Mouse (Mus musculus): ENCODE data around the gene Rnf225.
"Not testable (repeated sequence)": the region's sequence is repeated elsewhere in the genome, so short reads cannot be mapped to it uniquely, and the experiment has no call there.

The Rnf225 gene

DNA sequence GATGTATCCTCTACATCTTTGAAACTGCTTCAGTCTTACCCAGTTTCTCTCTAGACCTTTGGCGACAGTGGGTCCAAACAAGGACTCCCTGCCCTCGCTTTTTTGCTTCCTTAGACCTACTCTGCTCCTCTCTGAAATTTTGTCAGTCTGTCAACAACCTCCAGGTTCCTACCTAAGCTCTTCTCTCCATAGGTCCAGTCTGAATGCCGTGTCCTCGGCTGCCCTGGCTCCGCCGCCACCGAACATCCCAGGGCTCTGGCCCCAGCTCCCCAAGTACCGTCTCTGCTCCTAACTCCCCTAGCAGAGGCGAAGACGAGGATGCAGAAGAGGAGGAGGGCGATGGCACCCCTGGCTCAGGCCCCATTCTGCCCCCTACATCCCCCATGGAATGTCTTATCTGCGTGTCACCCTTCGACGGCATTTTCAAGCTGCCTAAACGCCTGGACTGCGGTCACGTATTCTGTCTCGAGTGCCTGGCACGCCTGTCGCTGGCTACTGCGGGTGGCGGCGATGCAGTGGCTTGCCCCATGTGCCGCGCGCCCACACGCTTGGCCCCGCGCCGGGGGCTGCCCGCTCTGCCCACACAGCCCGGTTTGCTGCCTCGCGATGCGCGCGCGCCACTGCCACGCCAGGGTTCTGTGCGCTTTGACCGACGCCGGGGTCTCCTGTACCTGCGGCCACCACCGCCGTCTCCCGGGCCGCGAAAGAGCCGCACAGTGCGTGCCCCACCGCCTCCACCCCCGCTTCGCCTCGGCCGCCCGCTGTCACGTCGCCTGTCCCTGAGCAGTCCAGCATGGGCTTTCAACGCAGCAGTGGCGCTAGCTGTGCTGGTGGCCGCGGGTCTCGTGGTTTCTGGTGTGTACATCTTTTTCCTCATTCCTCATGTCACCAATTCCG lies 725 bp downstream of the Rnf225 start:
- DNase-seq (ENCODE audit: low spot score in 2 of 2), result peak; percentile 43 to 49

DNA sequence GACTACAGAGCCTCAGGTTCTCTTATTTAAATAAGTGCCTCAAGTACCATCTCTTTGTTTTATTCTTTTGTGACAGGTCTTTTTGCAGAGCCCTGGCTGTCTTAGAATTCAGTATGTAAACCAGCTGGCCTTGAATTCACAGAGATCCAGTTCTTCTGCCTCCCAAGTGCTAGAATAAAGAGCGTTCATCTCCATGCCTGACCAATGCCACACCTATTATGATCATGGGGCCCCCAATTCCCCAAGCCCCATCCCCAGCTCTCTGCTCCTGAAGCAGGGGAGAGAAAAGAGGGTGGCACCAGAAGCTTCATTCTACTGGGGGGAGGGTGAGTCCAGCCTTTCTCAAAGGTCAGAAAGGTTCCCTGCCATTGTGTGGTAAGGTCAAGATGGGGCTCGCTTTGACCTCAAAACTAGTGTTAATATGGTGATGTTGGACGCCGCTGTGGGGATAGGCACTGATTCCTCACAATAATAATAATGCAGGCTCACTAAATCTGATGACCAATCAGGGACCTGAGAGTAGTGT lies 6.5 kb downstream of the Rnf225 start:
- DNase-seq (ENCODE audit: low spot score in 2 of 2), result no peak

DNA sequence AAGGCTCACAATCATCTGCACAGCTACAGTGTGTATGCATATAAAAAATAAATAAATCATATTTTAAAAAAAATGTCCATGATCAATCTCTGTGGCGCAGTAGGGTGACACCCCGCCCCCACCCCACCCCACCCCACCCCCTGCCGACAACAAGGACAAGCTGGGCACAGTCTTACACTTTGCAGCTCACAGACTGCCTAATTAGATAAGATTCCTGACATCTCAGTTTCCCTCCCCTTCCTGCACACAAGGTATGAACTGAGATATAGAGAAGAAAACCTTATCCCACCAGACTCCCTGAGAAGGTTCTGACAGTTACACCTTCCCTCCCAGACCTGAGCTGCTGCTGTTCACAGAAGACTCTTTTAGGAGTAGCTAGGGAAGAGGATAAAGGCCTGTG lies 7.6 kb downstream of the Rnf225 start:
- no peak for DNase-seq (ENCODE audit: low spot score in 2 of 2)

DNA sequence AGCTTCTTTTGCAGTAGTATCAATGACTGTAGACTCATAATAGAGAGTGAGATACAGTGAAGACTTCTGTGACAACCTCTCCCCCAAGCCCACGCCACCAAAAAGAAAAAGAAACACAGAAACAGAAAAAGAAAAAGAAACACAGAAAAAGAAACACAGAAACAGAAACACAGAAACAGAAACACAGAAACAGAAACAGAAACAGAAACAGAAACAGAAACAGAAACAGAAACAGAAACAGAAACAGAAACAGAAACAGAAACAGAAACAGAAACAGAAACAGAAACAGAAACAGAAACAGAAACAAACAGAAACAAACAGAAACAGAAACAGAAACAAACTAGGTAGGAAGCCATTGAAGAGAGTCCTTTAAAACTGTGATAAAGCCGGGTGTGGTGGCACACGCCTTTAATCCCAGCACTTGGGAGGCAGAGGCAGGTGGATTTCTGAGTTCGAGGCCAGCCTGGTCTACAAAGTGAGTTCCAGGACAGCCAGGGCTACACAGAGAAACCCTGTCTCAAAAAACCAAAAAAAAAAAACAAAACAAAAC lies 10.1 kb downstream of the Rnf225 start:
- DNase-seq (ENCODE audit: low spot score in 2 of 2), result not testable (repeated sequence)

DNA sequence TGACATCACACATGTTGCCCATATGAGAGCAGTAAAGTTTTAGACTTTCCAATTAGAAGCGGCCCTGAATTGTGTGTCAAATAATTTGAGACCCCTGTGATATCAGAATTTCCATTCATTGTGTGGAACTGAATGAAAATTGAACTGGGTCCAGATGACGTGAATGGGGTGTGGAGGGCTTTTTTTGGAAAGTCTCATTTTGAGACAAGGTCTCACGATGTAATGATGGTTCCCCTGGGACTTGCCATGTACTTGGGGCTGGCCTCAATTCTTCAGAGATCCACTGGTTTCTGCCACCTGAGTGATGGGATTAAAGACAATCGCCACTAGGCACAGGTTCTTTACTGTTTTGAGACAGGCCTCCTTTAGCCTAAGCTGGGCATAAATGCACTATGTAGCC lies 13.4 kb downstream of the Rnf225 start:
- DNase-seq (ENCODE audit: low spot score in 2 of 2), result no peak

DNA sequence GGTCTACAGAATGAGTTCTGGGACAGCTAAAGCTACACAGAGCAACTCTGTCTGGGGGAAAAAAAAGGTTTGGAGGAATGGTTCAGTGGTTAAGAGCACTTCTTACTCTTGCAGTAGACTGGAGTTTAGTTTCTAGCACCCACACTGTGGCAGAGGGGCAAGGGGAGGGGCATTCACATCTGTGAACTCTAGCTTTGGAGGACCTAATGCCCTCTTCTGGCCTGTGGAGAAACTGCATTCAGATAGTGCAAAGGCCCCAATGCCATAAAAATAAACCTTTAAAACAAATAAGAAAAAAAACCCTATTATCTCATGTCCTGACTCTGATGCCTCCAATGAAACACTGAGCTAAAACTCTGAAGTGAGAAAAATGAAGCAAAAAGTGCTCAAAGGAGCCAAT lies 16.3 kb downstream of the Rnf225 start:
- no peak for DNase-seq (ENCODE audit: low spot score in 2 of 2)

DNA sequence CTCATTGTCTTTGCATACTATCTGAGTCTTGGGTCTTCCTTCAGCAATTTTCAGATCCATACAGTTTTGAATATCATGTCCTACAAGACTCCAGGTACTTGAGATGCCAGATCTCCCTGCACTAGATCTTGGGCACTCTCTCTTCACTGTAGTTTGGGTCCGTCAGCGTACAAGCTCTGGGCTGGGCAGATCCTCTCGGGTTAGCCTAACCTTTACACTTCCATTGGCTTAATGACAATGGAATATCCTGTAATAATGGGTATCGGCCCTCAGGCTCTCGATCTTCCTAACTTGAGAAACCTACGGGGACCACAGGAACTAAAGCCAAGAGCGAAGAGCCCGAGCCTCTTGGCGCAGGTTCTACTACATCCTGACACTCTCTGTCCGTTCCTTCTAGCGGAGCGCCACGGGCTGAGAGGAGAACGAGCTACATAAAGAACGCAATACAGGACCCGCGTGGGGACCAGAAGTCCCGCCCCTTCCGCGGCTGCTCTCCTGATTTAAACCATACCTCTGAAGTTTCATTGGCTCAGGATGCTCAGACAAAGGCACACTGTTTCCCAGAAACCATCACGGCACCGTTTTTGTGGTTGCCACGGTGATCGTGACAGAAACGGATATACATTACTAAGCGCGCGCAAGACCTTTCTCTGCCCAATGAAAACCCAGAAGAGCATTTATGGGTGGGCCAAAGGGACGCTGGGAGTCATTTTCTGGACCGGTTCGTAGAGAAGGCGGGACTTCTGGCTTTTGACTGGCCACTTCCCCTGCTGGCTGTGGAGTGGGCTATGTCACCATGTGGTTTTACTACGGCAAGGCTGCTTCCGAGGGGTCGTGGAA lies 22.0 kb downstream of the Rnf225 start:
- peak; percentile 93 to 94 for DNase-seq (ENCODE audit: low spot score in 2 of 2)

DNA sequence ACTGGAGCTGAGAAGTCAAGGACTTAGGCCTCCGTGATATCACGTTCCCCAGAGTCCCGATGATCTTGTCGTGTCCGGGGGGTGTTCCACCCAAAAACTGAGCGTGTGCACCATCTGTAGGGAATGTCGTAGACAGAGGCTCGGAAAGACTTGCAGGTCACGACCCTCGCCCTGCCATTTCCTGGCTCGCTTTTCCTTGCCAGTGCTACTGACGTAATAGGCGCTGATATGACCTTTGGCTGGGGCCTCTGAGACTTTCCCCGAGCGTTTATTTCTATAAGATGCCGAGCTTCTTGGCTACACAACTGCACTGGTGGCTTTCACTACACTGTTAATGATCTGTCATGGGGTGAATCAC lies 22.6 kb downstream of the Rnf225 start:
- no peak for DNase-seq (ENCODE audit: low spot score in 2 of 2)

DNA sequence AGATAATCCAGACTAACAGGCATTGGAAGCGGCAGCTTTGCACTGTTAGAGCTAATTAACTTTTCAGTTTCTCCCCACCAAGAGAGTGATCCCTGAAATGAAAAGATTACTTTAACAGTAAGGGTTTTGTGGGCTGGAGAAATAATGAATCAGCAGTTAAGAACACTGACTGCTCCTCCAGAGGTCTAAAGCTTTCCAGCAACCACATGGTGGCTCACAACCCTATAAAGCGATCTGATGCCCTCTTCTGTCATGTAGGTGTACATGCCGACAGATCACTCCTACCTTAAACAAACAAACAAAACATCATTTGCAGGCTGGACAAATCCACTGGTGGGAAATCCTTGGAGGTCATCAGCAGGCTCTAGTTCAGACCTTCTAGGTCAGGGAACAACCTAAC lies 27.7 kb downstream of the Rnf225 start:
- no peak for DNase-seq (ENCODE audit: low spot score in 2 of 2)

DNA sequence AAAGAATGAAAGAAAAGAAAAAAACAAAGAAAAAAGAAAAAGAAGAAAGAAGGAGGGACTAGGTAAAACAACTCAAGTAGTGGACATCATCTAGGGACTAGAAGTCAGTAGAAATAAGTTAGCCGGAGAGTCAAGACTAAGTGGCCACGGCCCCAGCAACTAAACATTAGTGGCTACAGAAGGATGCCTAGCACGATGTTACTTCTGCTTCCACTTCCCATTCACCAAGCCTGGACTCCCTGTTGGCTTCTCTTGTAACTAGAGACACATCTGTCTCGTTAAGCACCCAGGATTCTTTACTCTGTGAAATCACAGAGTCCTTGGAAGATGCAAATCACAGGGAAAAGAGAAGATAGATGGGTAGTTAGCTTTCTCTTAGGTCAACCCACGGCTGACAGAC lies 30.3 kb downstream of the Rnf225 start:
- no peak for DNase-seq (ENCODE audit: low spot score in 2 of 2)

DNA sequence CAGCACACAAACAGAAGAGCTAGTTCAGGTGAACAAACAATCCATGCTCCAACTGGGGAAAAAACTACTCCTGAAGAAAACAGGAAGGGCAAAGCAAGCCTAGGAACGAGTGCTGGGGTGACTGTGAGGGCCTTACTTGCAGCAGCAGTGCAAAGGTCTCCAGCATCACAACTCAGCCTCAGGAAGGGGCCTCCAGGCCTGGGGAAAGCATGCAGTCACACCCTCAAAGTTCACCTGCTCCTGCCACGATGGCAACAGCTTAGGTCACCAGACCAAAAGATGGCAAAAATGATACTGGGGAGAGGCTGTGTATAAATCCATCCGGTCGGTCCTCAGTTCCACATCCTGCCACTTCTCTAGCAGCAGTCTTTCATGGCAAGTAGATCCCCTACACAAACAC lies 31.7 kb downstream of the Rnf225 start:
- DNase-seq (ENCODE audit: low spot score in 2 of 2), result no peak

DNA sequence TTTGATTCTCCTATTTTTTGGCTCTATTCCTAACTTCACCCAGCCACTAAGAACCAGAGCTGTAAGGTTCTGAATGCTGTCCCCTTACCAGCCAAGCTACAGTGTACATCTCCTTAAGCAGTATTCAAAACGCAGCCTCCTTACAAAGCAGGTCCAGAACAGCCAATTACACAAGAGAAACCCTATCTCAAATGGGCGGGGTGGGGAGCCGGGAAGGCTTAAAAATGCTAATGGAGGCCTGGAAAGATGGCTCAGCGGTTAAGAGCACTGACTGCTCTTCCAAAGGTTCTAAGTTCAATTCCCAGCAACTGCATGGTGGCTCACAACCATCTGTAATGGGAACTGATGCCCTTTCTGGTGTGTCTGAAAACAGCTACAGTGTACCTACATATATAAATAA lies 32.5 kb downstream of the Rnf225 start:
- no peak for DNase-seq (ENCODE audit: low spot score in 2 of 2)

DNA sequence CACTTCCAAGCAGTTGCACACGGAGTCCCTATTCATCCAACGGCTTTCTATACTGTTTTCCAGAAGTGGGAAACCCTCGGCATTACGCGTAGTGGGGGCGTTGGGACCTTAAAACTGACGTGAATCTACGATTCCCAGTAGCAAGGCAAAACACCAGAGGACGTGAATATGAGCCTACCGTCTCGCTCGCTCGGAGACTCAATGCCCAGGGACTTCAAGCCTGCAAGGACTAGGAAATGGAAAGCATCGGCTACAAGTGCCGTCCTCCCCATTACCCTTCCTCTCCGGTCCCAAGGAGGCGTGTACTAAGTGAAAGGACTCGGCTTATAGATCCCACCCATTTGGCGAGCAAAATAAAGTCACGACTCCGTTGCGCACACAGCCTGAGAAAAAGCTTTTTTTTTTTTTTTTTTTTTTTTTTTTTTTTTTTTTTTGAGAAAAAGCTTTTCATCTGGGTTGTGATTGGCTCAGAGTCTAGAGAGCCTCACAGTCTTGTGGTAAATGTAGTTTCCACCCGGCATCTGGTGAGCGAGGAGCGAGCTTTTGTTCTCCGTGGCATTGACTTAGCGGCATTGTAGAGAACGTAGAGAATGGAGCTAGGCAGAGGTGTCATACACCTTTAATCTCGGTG lies 34.4 kb downstream of the Rnf225 start:
- peak; percentile 14 to 50 for DNase-seq (ENCODE audit: low spot score in 2 of 2)

DNA sequence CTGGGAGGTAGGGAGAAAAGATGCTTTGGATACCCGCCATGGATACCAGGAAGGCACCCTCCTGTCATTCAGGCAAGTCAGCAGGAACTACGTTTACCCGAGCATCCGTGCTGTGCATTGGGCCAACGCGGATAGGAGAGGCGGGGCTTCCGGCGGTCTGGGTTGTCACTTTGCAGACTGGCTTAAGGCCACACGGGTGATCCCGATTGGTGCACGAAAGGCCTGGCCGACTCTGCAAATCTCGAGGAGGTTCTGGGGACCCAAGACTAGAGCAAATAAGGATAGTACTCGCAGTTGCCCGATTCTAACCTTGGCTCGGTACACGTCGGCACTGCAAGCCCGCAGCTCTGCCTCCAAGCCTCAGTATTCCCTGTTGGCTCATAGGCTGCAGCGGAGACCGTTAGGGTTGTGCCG lies 38.5 kb downstream of the Rnf225 start, which contains the start of gene Zfp324:
Gene Zfp324, plus strand, starts transcription at position 161 of the 414 bp plus-strand sequence.
- DNase-seq (ENCODE audit: low spot score in 2 of 2), result peak; percentile 87 to 90

DNA sequence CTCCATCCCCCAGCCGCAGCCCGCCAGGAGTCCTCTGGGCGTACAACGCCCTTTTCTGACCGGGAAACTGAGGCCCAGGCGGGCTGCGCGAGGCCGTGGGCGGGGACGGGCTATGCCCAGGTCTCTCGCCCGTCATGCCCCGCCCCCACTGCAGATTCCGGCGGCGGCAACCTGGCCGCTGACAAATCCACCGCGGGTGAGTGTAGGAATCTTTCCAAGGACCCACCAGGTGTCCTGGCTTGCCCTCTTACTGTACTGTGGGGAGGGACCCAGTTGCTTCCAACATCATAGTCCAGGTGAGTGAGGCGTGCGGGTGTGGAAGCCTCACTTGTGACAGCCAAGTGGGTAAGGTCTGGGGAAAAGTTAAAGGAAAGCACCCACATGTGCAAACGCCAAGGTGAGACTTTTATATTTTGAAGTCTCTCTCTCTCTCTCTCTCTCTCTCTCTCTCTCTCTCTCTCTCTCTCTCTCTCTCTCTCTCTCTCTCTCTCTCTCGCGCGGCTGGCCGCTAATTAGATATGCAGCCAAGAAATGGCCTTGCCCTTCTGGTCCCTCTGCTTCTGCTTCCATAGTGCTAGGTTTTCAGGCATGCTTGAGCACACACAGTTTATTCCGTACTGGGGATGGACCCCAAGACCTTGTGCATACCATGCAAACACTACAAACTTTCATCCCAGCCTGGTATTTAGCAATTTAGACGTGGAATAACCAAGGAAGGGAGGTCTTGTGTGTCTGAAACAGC lies 39.1 kb downstream of the Rnf225 start:
- peak; percentile 47 to 57 for DNase-seq (ENCODE audit: low spot score in 2 of 2)

DNA sequence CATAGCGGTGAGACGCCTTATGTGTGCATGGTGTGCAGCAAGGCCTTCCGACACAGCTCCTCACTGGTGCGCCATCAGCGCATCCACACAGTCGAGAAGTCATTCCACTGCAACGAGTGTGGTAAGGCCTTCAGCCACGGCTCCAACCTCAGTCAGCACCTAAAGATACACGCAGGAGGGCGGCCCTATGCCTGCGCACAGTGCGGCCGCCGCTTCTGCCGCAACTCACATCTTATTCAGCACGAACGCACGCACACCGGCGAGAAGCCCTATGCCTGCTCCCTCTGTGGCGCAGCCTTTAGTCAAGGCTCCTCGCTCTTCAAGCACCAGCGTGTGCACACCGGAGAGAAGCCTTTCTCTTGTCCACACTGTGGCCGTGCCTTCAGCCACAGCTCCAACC lies 43.7 kb downstream of the Rnf225 start:
- no peak for DNase-seq (ENCODE audit: low spot score in 2 of 2)

DNA sequence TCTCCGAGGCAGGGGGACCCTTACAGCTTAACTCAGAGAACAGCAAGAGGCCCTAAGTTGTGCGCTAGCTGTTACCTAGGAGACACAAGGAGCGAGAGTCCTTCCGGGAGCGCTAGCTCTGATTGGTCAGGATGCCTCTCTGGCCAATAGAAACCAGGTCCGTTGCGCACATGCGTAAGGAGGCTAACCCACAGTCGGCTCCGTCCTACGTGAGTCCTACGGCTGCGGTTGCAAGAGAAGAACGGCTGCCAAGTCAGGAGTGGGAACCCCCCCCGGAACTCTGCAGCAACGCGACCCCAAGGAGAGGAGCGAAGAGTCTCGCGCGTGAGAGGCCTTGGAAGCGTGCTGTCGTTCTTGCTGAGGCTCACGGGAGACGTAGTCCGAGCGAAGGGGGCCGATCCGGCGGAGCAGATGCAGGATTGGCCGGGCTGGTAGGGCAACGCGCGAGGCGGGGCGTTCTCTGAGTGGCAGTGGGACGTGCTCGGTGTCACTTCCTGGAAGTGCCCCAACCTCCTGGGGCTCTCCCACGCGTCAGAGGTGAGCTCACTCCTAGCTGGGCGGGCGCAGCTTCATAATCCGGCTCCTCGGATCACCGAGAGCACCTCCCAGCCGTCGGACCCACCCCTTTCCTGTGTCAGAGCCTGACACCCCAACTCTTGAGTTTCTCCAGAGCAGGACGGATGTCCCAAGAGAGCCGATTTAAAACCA lies 50.6 kb downstream of the Rnf225 start, which contains the start of gene Zfp446:
Gene Zfp446, plus strand, starts transcription at position 167 of the 708 bp plus-strand sequence.
- DNase-seq (ENCODE audit: low spot score in 2 of 2), result peak; percentile 98

DNA sequence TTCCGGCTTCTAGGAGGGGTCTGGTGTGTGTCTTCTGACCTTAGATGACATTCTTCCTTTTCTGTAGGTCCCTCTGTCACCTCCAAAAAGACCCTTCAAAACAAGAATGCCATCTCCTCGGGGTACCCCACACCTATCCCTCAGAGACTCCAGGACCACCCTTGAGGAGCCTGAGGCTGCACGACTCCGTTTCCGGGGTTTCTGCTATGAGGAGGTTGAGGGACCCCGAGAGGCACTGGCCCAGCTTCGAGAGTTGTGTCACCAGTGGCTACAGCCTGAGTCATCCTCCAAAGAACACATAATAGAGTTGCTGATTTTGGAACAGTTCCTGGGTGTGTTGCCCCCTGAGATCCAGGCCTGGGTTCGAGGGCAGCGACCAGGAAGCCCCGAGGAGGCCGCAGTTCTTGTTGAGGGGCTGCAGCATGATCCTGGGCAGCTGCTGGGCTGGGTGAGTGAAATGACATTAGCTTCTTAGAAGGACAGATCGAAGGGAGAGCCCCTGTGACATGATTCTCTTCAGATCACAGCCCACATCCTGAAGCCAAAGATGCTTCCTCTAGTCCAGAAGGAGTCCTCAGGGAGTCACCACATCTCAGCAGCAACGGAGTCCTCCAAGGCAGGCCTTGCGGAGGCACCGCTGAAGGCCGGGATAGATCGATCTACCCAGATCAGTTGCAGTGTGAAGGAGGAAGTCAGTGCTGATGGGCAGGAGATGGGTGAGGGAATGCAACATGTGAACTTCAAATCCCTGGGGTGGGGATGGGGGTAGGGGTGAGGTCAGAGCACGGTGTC lies 51.9 kb downstream of the Rnf225 start:
- DNase-seq (ENCODE audit: low spot score in 2 of 2), result peak in 1 of 2 experiments; percentile 14

DNA sequence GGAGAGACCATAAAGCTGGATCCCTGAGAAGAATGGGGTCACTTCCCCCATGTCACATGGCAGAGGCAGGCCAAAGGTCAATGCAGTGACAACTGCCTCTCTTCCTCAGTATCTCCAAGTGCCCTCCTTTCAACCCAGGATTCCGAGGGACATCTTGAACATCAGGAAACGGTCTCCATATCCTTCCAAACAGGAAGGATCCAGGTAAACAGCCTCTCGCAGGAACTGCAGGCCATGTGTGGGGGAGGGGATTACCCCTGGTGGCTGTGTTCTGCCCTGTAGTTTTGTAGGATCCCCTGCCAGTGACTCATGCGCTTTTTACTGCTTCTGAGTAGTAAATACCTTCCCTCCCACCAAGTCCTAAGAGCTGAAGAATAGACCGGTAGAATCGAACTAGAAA lies 52.6 kb downstream of the Rnf225 start:
- DNase-seq (ENCODE audit: low spot score in 2 of 2), result no peak

Measured in frontal cortex, postnatal 10 days (tissue).